In the genomic region with DNA sequence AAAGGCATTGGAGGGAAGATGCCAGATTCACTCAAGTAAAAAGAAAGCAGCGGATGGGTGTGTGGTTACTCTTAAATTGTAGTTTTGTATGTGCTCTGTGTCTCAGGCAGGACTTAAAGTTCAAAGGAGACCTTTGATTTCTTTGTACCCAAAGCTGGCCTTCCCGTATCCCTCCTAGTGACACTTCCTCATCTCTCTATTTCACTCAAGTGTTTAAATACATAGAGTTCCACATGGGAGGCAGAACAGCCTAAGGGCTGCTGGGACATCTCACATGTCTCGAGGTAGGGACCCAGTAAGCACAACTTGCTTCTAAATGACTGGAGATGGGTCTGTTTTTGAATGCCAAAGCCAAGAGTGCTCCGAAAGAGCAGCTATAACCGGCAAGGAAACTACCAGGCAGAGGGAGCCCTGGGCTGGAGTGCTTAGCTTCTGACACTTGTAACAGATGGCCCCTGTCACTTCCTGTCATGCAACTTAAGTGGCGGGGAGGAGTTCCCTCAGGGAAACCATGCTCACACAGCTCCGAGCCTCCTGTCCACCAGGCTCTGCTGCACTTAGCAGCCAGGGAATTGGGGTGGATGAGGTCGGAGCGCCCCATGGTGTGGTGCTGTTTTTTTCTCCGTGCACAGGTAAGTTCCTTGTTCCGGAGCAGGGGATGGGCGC, we compare ENCODE assay signal across 8 mouse cellular contexts.
A peak's percentile ranks its signal among the peaks of the same experiment; 100 is the strongest.
DNase-seq lines count a peak whose midpoint lies in the region; ATAC-seq and TF ChIP-seq lines count a peak whose summit lies in the region.

No protein-coding gene starts in this region.

- no peak for DNase-seq in forebrain, postnatal 0 days
- peak; percentile 68 for DNase-seq in cerebellum, postnatal 36 days
- peak; percentile 86 for DNase-seq in heart, postnatal 0 days (ENCODE audit: low spot score)
- DNase-seq in limb, embryonic 11.5 days (ENCODE audit: low spot score) = peak; percentile 60
- peak; percentile 75 for DNase-seq in thymus, postnatal 25 days

- no peaks in the 10 kb centered on the region for H3K36me3 ChIP-seq in forebrain, postnatal 0 days (ENCODE audit: insufficient read depth)
- no peaks in the 10 kb centered on the region for H3K36me3 ChIP-seq in forebrain, embryonic 12.5 days (replicated peaks)
- no peaks in the 10 kb centered on the region for H3K36me3 ChIP-seq in heart, postnatal 0 days (replicated peaks; ENCODE audit: control insufficient read depth, insufficient read depth, low read length)
- H3K36me3 ChIP-seq in limb, embryonic 11.5 days (ENCODE audit: control insufficient read depth, insufficient read depth, low read length) = no peaks in the 10 kb centered on the region
- no peaks in the 10 kb centered on the region for H3K36me3 ChIP-seq in forebrain, embryonic 13.5 days (ENCODE audit: poor library complexity, severe bottlenecking)

- ATAC-seq in forebrain, postnatal 0 days = peak; percentile 62
- ATAC-seq in forebrain, embryonic 12.5 days (ENCODE audit: low FRiP score) = no peak
- ATAC-seq in heart, postnatal 0 days (ENCODE audit: insufficient read depth, low read depth) = peak; percentile 84
- no peak for ATAC-seq in limb, embryonic 11.5 days (ENCODE audit: insufficient number of reproducible peaks, low FRiP score, low TSS enrichment, low read depth)
- 0 out of 2 replicates have a peak, but pooled peaks have one; percentile 50 for ATAC-seq in megakaryocyte-erythroid progenitor cell, adult 5-6 weeks (replicated peaks; ENCODE audit: low FRiP score, low TSS enrichment, poor library complexity, severe bottlenecking)
- ATAC-seq in forebrain, embryonic 13.5 days = no peak

- no peak for TF ChIP-seq CTCF in forebrain, postnatal 0 days (IDR thresholded peaks at IDR 0.05; ENCODE audit: low read depth)
- TF ChIP-seq CTCF in heart, postnatal 0 days (IDR thresholded peaks at IDR 0.05; ENCODE audit: low read depth) = peak; percentile 9; the same call in 1 of the 2 replicates

- no peak for TF ChIP-seq EP300 in heart, postnatal 0 days (IDR thresholded peaks at IDR 0.05; ENCODE audit: low read depth)

- H3K4me2 ChIP-seq in forebrain, postnatal 0 days (ENCODE audit: low read depth) = no peak overlapping the region
- H3K4me2 ChIP-seq in forebrain, embryonic 12.5 days = no peak overlapping the region
- H3K4me2 ChIP-seq in heart, postnatal 0 days (ENCODE audit: low read depth, low read length) = peak overlapping the region; percentile 56
- H3K4me2 ChIP-seq in limb, embryonic 11.5 days (ENCODE audit: low read depth, severe bottlenecking) = peak overlapping the region; percentile 20; the same call in 1 of the 2 replicates
- H3K4me2 ChIP-seq in forebrain, embryonic 13.5 days = no peak overlapping the region

- H3K27ac ChIP-seq in forebrain, postnatal 0 days (ENCODE audit: low read depth, low read length) = no peak overlapping the region
- H3K27ac ChIP-seq in forebrain, embryonic 12.5 days = no peak overlapping the region
- peak overlapping the region; percentile 79 for H3K27ac ChIP-seq in heart, postnatal 0 days (ENCODE audit: low read depth)
- no peak overlapping the region for H3K27ac ChIP-seq in limb, embryonic 11.5 days (replicated peaks; ENCODE audit: low read depth, low read length)
- no peak overlapping the region for H3K27ac ChIP-seq in forebrain, embryonic 13.5 days

- no peak overlapping the region for H3K9ac ChIP-seq in forebrain, postnatal 0 days
- H3K9ac ChIP-seq in forebrain, embryonic 12.5 days = no peak overlapping the region
- peak overlapping the region; percentile 52 for H3K9ac ChIP-seq in heart, postnatal 0 days (replicated peaks; ENCODE audit: low read depth, low read length)
- H3K9ac ChIP-seq in limb, embryonic 11.5 days (ENCODE audit: low read length) = no peak overlapping the region; the same call in 1 of the 2 replicates
- H3K9ac ChIP-seq in forebrain, embryonic 13.5 days = no peak overlapping the region

- no peaks in the 10 kb centered on the region for H3K9me3 ChIP-seq in forebrain, postnatal 0 days (ENCODE audit: low read length)
- no peaks in the 10 kb centered on the region for H3K9me3 ChIP-seq in forebrain, embryonic 12.5 days
- no peaks in the 10 kb centered on the region for H3K9me3 ChIP-seq in heart, postnatal 0 days (replicated peaks; ENCODE audit: control insufficient read depth, low read length)
- no peaks in the 10 kb centered on the region for H3K9me3 ChIP-seq in limb, embryonic 11.5 days (ENCODE audit: control insufficient read depth, low read length)
- no peaks in the 10 kb centered on the region for H3K9me3 ChIP-seq in forebrain, embryonic 13.5 days (replicated peaks)

- 68% methylated on average over 12 of the region's 12 CpGs for WGBS in forebrain, postnatal 0 days
- WGBS in forebrain, embryonic 12.5 days = 70% methylated on average over 12 of the region's 12 CpGs
- 24% methylated on average over 12 of the region's 12 CpGs for WGBS in heart, postnatal 0 days
- WGBS in limb, embryonic 11.5 days = 38% methylated on average over 12 of the region's 12 CpGs
- WGBS in forebrain, embryonic 13.5 days = 76% methylated on average over 12 of the region's 12 CpGs

- no peak overlapping the region for H3K4me3 ChIP-seq in forebrain, postnatal 0 days (ENCODE audit: low read depth, low read length)
- no peak overlapping the region for H3K4me3 ChIP-seq in forebrain, embryonic 12.5 days (replicated peaks)
- peak overlapping the region; percentile 42 for H3K4me3 ChIP-seq in heart, postnatal 0 days (ENCODE audit: low read depth, low read length)
- no peak overlapping the region for H3K4me3 ChIP-seq in limb, embryonic 11.5 days (ENCODE audit: low read depth, low read length)
- H3K4me3 ChIP-seq in forebrain, embryonic 13.5 days = no peak overlapping the region

- no peaks in the 10 kb centered on the region for H3K27me3 ChIP-seq in forebrain, postnatal 0 days (ENCODE audit: insufficient read depth, low read length)
- H3K27me3 ChIP-seq in forebrain, embryonic 12.5 days = no peaks in the 10 kb centered on the region
- no peaks in the 10 kb centered on the region for H3K27me3 ChIP-seq in heart, postnatal 0 days (ENCODE audit: control insufficient read depth, insufficient read depth, low read length)
- H3K27me3 ChIP-seq in limb, embryonic 11.5 days (ENCODE audit: control insufficient read depth, insufficient read depth, low read length) = no peaks in the 10 kb centered on the region
- H3K27me3 ChIP-seq in forebrain, embryonic 13.5 days = no peaks in the 10 kb centered on the region

- no peaks in the 10 kb centered on the region for H3K4me1 ChIP-seq in forebrain, postnatal 0 days (ENCODE audit: insufficient read depth)
- no peaks in the 10 kb centered on the region; the same call in 1 of the 2 replicates for H3K4me1 ChIP-seq in forebrain, embryonic 12.5 days
- H3K4me1 ChIP-seq in heart, postnatal 0 days (ENCODE audit: control insufficient read depth, insufficient read depth) = peaks cover 21% of the 10 kb centered on the region
- peaks cover 7% of the 10 kb centered on the region; the same call in 1 of the 2 replicates for H3K4me1 ChIP-seq in limb, embryonic 11.5 days (ENCODE audit: control insufficient read depth, insufficient read depth, low read length)
- H3K4me1 ChIP-seq in forebrain, embryonic 13.5 days = no peaks in the 10 kb centered on the region

Comparison
In these comparisons a context has a peak if more than half of its experiments do, and no peak if none do; other contexts are left out.
1. ATAC-seq: peak in forebrain, postnatal 0 days (single experiment), heart, postnatal 0 days (single experiment) and megakaryocyte-erythroid progenitor cell, adult 5-6 weeks (single experiment); none in forebrain, embryonic 12.5 days (single experiment), limb, embryonic 11.5 days (single experiment) and forebrain, embryonic 13.5 days (single experiment).
2. H3K4me2 ChIP-seq: peak in heart, postnatal 0 days (single experiment) and limb, embryonic 11.5 days (single experiment); none in forebrain, postnatal 0 days (single experiment), forebrain, embryonic 12.5 days (single experiment) and forebrain, embryonic 13.5 days (single experiment).